Mouse (Mus musculus) testis, postnatal 10 days (tissue): ENCODE data around the gene Klhl42.
A peak's percentile ranks its signal among the peaks of the same experiment; 100 is the strongest.

Source experiments
- DNase-seq: peaks from one replicate; pipeline ENCODE4 v3.0.0; 2021; ENCODE audit warnings: low spot score

Klhl42 gene

GRCm38 (mm10) chr6:147087736-147088135 is 3.4 kb upstream of the Klhl42 start:
- DNase-seq = no peak

DNA sequence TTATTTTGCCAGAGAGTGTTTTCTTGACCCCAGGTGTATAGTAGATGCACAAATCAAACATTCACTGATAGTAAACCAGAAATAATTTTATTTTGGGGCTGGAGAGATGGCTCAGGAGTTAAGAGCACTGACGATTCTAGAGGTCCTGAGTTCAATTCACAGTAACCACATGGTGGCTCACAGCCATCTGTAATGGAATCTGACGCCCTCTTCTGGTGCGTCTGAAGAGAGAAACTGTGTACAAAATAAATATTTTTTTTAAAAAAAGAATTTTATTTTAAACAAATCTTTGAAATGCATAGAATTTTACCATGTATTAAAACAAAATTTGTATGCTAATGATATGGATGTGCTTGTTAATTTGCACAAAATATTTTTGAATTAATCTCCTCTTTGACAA is 2.7 kb upstream of the Klhl42 start:
- DNase-seq = no peak

DNA sequence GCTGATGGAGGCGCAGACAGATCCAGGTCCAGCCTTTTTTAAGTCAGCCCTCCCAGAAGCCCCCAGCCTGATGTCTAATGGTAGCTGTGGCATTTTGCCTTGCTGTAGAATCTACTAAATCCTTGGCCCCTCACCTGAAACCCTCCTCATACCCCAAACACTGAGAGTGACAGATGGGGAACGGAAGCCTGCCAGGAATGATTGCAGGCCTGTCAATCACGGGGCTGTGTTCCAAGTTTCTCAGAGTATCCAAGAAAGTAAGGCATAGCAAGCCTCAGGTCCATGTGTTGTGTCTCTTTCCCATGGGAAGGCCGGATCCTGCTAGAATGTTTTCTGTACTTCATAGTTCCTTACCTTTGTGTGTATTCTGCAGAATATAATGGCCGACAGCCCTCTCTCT is 988 bp upstream of the Klhl42 start:
- DNase-seq = no peak

DNA sequence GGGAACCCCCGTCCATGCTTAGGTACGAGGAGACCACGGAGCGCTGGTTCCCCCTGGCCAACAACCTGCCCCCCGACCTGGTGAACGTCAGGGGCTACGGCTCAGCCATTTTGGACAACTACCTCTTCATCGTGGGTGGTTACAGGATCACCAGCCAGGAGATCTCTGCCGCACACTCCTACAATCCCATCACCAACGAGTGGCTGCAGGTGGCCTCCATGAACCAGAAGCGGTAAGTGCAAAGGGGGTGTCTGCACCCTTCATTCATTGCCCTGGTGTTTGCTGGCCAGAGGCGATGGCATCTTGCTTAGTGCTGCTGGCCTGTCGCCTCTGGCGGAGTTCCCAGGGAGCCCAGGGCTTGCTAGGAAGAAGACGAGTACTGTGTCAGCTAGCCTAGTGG is 957 bp downstream of the Klhl42 start:
- DNase-seq = peak; percentile 67

GRCm38 (mm10) chr6:147094771-147095170 is 3.6 kb downstream of the Klhl42 start:
- no peak for DNase-seq

DNA sequence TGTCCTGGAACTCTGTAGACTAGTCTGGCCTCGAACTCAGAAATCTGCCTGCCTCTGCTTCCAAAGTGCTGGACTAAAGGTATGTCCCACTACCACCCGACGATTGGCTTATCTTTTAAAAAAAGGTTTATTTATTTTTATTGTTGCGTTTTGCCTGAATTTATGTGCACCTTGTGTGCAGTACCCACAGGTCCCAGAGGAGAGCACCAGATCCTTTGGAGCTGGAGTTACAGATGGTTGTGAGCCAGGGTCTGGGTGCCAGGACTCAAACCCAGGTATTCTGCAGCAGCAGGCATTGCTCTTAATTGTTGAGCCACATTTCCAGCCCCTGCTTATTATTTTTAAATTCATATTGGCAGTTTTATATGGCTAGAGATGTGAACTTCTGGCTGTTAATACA is 4.9 kb downstream of the Klhl42 start:
- DNase-seq = no peak

- no peak for DNase-seq
Measured at GRCm38 (mm10) chr6:147096934-147097333, 5.8 kb downstream of the Klhl42 start.

GRCm38 (mm10) chr6:147097346-147097929 is 6.3 kb downstream of the Klhl42 start:
- no peak for DNase-seq

DNA sequence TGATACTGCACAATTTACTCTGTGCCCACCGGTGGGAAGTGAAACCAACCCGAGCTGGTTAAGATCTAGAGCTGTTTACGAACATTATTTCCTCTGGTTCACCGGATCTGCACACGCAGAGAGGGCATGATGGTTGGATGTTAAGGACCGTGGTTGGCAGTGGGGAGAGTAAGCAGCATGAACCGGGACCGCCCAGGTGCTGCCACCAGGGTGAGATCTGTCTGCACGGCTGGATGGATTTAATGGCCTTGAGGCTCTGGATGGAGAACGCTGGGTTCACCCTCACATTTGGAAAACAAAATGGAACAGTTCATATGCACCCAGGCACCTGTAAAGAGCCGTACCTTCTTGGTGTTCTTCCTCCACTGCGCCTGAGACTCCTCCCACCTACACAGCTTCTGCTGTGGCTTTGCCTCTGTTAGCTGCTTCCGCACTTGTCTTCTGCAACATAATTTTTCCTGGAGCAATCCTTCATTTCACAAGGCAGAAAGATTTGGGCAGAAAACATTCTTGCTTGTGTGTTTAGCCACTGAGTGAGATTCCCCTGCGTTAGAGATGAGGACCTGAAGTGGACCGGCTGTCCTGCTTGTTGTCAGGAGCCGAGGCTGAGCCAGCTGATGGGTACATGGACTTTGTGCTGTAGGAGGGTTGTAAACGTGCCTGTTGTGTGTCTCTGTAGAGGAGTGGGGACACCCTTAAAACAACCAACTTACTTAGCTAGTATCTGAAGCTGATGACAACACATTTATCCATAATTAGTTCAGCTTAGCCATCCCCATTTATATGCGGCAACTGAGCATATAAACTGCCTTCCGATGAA is 8.5 kb downstream of the Klhl42 start:
- DNase-seq = no peak

DNA sequence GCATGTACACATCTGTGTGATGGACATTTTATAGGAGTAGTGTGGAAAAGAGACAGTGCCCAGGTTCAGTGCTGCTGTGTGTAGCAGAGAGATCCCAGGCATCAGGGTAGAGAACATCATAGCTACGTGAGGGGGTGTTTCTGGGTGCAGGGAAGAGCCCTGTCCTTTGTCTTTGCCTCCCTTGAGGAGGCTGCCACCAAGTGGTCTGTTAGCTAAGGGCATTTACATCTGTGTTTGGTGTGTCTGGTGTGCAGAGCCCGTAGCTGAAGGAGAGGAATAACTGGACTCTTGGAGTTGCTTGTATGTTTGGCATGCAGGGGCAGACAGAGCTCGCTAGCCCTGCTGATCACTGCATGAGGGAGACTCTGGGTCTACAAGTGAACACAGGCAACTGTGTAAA is 11.1 kb downstream of the Klhl42 start:
- no peak for DNase-seq

DNA sequence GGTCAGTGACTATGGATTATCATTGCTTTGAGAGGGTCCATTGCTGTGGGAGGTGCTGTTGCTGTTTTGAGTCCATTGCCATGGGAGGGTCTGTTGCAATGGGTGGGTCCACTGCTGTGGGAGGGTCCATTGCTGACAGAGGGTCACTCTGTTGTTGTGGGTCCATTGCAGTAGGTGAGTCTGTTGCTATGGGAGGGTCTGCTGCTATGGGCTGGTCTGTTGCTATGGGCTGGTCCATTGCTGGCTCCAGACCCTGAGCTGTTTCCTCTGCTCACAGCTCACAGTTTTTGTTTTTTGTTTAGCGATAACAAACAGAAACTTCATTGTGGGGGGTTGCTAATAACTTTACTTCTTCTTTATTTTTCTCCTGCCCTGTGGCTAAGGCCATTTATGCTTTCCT is 14.3 kb downstream of the Klhl42 start:
- no peak for DNase-seq

GRCm38 (mm10) chr6:147106716-147107115 is 15.5 kb downstream of the Klhl42 start:
- no peak for DNase-seq

DNA sequence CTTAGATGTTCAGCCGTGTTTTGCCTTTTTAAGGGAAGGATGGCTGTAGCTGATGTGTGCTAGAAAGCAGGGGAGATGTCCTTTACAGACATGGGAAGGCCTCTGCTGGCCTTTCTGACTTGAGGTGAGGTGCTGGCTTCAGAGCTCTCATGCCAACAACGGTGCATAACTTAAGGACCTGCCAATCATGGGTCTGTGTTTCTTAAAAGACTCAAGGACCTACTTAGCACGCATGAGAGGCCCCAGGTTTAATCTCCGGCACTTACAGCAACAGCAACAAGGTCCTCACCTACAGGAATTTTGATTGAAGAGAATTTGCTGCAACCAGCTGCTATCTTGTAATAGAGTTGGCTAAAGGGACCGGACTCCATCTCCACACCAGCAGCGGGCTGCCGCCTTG is 18.1 kb downstream of the Klhl42 start:
- DNase-seq = peak; percentile 9

GRCm38 (mm10) chr6:147116579-147116978 is 25.4 kb downstream of the Klhl42 start:
- DNase-seq = peak; percentile 94

DNA sequence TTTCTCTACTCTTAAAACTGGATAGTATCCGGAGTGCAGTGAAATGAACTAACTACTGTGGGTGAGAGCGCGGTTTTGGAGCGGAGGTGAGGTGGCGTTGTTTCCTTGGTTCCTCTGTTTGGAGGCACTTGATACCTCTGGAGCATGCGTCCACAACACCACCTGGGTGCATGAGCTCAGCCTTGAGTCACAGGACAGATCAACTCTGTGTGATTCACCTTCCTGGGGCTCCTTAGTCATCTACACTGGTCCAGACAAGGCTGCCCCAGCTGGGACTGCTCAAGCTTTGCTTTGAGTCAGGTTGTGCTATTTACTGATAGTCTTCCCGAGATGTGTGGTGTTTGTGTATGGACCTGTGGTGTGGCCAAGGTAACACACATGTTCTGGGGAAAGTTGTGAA is 26.6 kb downstream of the Klhl42 start:
- no peak for DNase-seq

GRCm38 (mm10) chr6:147118190-147118589 is 27.0 kb downstream of the Klhl42 start:
- DNase-seq = no peak

GRCm38 (mm10) chr6:147121320-147121719 is 30.1 kb downstream of the Klhl42 start:
- no peak for DNase-seq

- DNase-seq = no peak
Measured at GRCm38 (mm10) chr6:147127239-147127638, 36.1 kb downstream of the Klhl42 start.

GRCm38 (mm10) chr6:147138260-147138659 is 47.1 kb downstream of the Klhl42 start:
- DNase-seq = no peak

- DNase-seq = no peak
Measured at GRCm38 (mm10) chr6:147140600-147141154, 49.5 kb downstream of the Klhl42 start.

DNA sequence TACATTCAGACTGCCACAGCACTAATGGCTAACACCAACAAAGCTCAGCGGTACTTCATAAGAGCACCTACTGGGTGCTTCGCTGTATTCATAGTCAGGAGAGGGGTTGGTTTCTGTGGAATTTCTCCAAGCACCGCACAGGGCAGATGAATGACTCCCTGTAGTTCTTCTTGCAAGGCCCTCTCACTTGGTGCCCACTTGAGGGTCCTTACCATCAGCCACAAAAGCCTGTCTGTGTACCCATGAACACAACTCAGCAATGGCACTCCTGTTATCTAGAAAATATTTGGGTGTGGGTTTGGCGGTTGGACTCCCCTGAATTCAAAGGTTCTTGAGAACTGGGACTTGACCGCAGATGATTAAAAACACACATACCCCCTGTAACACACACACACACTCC is 53.5 kb downstream of the Klhl42 start:
- no peak for DNase-seq

DNA sequence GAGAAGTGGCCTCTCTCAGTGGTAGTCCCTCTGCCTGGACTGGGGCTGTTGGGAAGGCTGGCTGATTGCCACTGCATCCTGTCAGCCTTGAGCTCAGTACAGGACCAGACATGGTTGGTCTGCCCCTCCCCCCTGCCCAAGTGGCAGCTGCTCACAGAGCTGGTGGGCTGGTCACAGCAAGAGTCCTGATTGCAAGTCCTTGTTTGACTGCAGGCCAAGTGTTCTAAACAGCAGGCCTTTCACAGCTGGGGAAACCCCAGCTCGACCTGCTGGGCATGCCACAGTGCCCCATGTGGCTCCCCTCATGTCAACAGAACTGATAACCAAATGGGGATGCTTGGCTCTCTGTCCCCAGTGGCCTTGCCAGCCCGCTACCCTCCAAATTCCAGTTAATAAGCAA is 54.1 kb downstream of the Klhl42 start:
- peak; percentile 83 for DNase-seq

DNA sequence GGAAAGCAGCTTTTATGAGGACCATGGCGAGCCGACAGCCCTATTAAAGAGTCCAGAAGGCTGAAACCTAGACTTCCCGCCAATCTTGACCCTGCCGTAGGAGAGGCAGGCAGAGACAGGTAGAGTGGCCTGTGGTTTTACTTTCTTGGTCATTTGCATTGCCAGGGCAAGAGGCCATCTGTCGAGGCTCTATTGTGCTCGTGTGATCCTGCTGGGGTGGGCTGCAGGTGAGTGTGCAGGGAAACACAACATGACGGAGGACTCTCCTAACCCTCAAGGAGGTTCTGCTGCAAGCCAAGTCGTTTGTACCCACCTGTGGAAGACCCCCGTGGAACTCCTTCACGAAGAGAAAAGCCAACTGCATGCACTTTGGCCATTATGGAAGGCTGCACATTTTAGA is 54.6 kb downstream of the Klhl42 start:
- DNase-seq = no peak

DNA sequence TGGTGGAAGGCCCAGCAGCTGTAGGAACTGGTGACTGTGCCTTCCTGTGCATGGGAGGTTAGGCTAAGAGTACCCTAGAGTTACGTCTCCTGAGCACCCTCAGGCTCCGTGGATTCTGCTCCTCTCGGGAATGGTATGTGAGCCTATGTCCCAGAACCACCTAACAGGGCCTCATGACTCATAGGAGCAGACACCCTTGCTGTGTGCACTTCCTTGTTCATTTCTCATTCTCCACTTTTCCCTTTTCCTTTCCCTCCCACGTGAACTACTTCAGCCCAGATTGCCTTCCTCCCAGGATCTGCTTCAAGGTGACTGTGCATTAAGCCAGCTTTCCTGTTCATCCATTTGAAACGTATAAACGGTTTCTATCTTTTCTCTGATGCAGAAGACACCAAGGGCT is 59.9 kb downstream of the Klhl42 start:
- DNase-seq = no peak
